Mouse (Mus musculus) yolk sac, embryonic 10.5 days (tissue): ENCODE results near the gene Rapgef6.

Source experiments
- DNase-seq: peaks from one replicate; pipeline ENCODE4 v3.0.0-alpha.2; 2017; ENCODE audit warnings: low spot score

Rapgef6 gene

GRCm38 (mm10) chr11:54693696-54694095 is 171.0 kb downstream of the Rapgef6 start:
- DNase-seq, result no peak

GRCm38 (mm10) chr11:54694291-54694690 is 171.6 kb downstream of the Rapgef6 start:
- no peak for DNase-seq

- no peak for DNase-seq
These were observed 173.3 kb downstream of the Rapgef6 start for GRCm38 (mm10) chr11:54695951-54696350.

- no peak for DNase-seq
These were observed 175.0 kb downstream of the Rapgef6 start for GRCm38 (mm10) chr11:54697611-54698010.

GRCm38 (mm10) chr11:54698636-54699035 is 176.0 kb downstream of the Rapgef6 start:
- DNase-seq, result no peak

- no peak for DNase-seq
These were observed 177.3 kb downstream of the Rapgef6 start for GRCm38 (mm10) chr11:54699972-54700371.

- DNase-seq, result no peak
These were observed 179.2 kb downstream of the Rapgef6 start for GRCm38 (mm10) chr11:54701848-54702247.

- DNase-seq, result peak; percentile 49
These were observed 180.7 kb downstream of the Rapgef6 start for GRCm38 (mm10) chr11:54703306-54703705.

- DNase-seq, result no peak
These were observed 185.5 kb downstream of the Rapgef6 start for GRCm38 (mm10) chr11:54708153-54708552.

GRCm38 (mm10) chr11:54709645-54710044 is 187.0 kb downstream of the Rapgef6 start:
- DNase-seq, result no peak

GRCm38 (mm10) chr11:54710512-54711293 is 188.1 kb downstream of the Rapgef6 start:
- DNase-seq, result no peak

GRCm38 (mm10) chr11:54712849-54713248 is 190.2 kb downstream of the Rapgef6 start:
- no peak for DNase-seq

- DNase-seq, result no peak
These were observed 195.2 kb downstream of the Rapgef6 start for GRCm38 (mm10) chr11:54717893-54718292.

- DNase-seq, result no peak
These were observed 196.0 kb downstream of the Rapgef6 start for GRCm38 (mm10) chr11:54718601-54719000.

- DNase-seq, result no peak
These were observed 199.4 kb downstream of the Rapgef6 start for GRCm38 (mm10) chr11:54722057-54722456.

GRCm38 (mm10) chr11:54724353-54725034 is 201.8 kb downstream of the Rapgef6 start:
- DNase-seq, result no peak

GRCm38 (mm10) chr11:54726571-54727062 is 204.0 kb downstream of the Rapgef6 start:
- no peak for DNase-seq

GRCm38 (mm10) chr11:54727327-54727901 is 204.8 kb downstream of the Rapgef6 start:
- no peak for DNase-seq

GRCm38 (mm10) chr11:54728371-54728770 is 205.7 kb downstream of the Rapgef6 start:
- no peak for DNase-seq

- no peak for DNase-seq
These were observed 206.7 kb downstream of the Rapgef6 start for GRCm38 (mm10) chr11:54729311-54729710.

- DNase-seq, result no peak
These were observed 208.3 kb downstream of the Rapgef6 start for GRCm38 (mm10) chr11:54730931-54731330.

- DNase-seq, result no peak
These were observed 208.7 kb downstream of the Rapgef6 start for GRCm38 (mm10) chr11:54731367-54731766.

- no peak for DNase-seq
These were observed 210.9 kb downstream of the Rapgef6 start for GRCm38 (mm10) chr11:54733546-54733945.
